10 mouse cellular contexts compared by ENCODE assay signal in genomic region chr15:11532536-11532935, GRCm38 (mm10).
DNase-seq lines count a peak whose midpoint lies in the region; ATAC-seq and TF ChIP-seq lines count a peak whose summit lies in the region.
"Had no signal": no experiment of that assay in that cellular context is flagged by ENCODE, and none has a peak within 500 bp of the region (broad histone marks: within the 10 kb centered on the region; RNA-seq: fewer than 3 reads in every experiment).

No protein-coding gene starts in this region.

- no peaks in the 10 kb centered on the region for H3K36me3 ChIP-seq in lung, embryonic 15.5 days
- no peaks in the 10 kb centered on the region for H3K36me3 ChIP-seq in stomach, postnatal 0 days (ENCODE audit: control insufficient read depth, insufficient read depth, low read length)
- H3K36me3 ChIP-seq: liver, embryonic 15.5 days had no signal

- H3K4me2 ChIP-seq in lung, embryonic 15.5 days, result peak overlapping the region; percentile 2; the same call in 1 of the 2 replicates
- no peak overlapping the region for H3K4me2 ChIP-seq in stomach, postnatal 0 days (replicated peaks; ENCODE audit: low read depth)
- H3K4me2 ChIP-seq: liver, embryonic 15.5 days had no signal

- peak; percentile 28; the same call in 1 of the 2 replicates for TF ChIP-seq CTCF in stomach, postnatal 0 days (IDR thresholded peaks at IDR 0.05; ENCODE audit: low read depth)

- no peak overlapping the region for H3K9ac ChIP-seq in lung, embryonic 15.5 days
- no peak overlapping the region for H3K9ac ChIP-seq in stomach, postnatal 0 days (ENCODE audit: low read length)
- H3K9ac ChIP-seq: liver, embryonic 15.5 days had no signal

- H3K4me1 ChIP-seq in lung, embryonic 15.5 days, result peaks cover 12% of the 10 kb centered on the region
- H3K4me1 ChIP-seq in stomach, postnatal 0 days (replicated peaks; ENCODE audit: control insufficient read depth, insufficient read depth), result no peaks in the 10 kb centered on the region
- H3K4me1 ChIP-seq: liver, embryonic 15.5 days had no signal

- no peaks in the 10 kb centered on the region for H3K9me3 ChIP-seq in lung, embryonic 15.5 days
- H3K9me3 ChIP-seq in stomach, postnatal 0 days (ENCODE audit: control insufficient read depth, low read length), result no peaks in the 10 kb centered on the region
- H3K9me3 ChIP-seq: liver, embryonic 15.5 days had no signal

- no peaks in the 10 kb centered on the region for H3K27me3 ChIP-seq in lung, embryonic 15.5 days
- H3K27me3 ChIP-seq in stomach, postnatal 0 days (ENCODE audit: control insufficient read depth, insufficient read depth, low read length), result no peaks in the 10 kb centered on the region
- H3K27me3 ChIP-seq: liver, embryonic 15.5 days had no signal

- TF ChIP-seq EP300 in stomach, postnatal 0 days (optimal IDR thresholded peaks at IDR 0.05), result no peak

- no peak overlapping the region for H3K27ac ChIP-seq in lung, embryonic 15.5 days
- no peak overlapping the region for H3K27ac ChIP-seq in stomach, postnatal 0 days (replicated peaks)
- H3K27ac ChIP-seq: liver, embryonic 15.5 days had no signal

- 68% methylated on average over 9 of the region's 9 CpGs for WGBS in lung, embryonic 15.5 days
- WGBS in stomach, postnatal 0 days, result 70% methylated on average over 9 of the region's 9 CpGs

- H3K4me3 ChIP-seq in lung, embryonic 15.5 days, result no peak overlapping the region
- no peak overlapping the region for H3K4me3 ChIP-seq in stomach, postnatal 0 days (ENCODE audit: low read depth, low read length)
- H3K4me3 ChIP-seq: liver, embryonic 15.5 days had no signal

- ATAC-seq in lung, embryonic 15.5 days (ENCODE audit: borderline replicate concordance, extremely low read depth, low FRiP score, low TSS enrichment), result no peak
- ATAC-seq in stomach, postnatal 0 days (ENCODE audit: low FRiP score, low TSS enrichment), result no peak

- DNase-seq in adrenal gland, postnatal 14 days, result peak; percentile 21
- no peak for DNase-seq in adrenal gland, postnatal 25 days
- DNase-seq in lung, postnatal 36 days, result no peak
- peak; percentile 29 to 33 for DNase-seq in kidney, adult 8-10 months
- no peak for DNase-seq in stomach, postnatal 0 days (ENCODE audit: low spot score)
- DNase-seq in gastrocnemius, postnatal 25 days, result no peak
- no peak for DNase-seq in left cerebral cortex, adult 18-20 months (ENCODE audit: low spot score in 2 of 2)
- DNase-seq: midbrain, embryonic 14.5 days had no signal

Comparison
In these comparisons a context has a peak if more than half of its experiments do, and no peak if none do; other contexts are left out.
1. DNase-seq: peak in adrenal gland, postnatal 14 days (single experiment) and kidney, adult 8-10 months (2 of 2); none in adrenal gland, postnatal 25 days (single experiment), lung, postnatal 36 days (single experiment), stomach, postnatal 0 days (single experiment), gastrocnemius, postnatal 25 days (single experiment) and left cerebral cortex, adult 18-20 months (0 of 2).